Mouse (Mus musculus) C2C12 (cell line): ENCODE measurements around the gene Ogfod1.

ENCODE experiments used
- CTCF ChIP-seq: IDR thresholded peaks from one replicate; pipeline ENCODE4 v1.5.1; 2011; ENCODE audit not compliant: control insufficient read depth, insufficient read depth, insufficient read length
- MAX ChIP-seq: IDR thresholded peaks from one replicate; pipeline ENCODE4 v1.6.1; 2011; ENCODE audit warnings: mild to moderate bottlenecking, control low read depth
- MYOD1 ChIP-seq: IDR thresholded peaks from one replicate; pipeline ENCODE4 v1.6.1; 2011; ENCODE audit warnings: low read depth; ENCODE audit not compliant: control insufficient read depth, insufficient read length
- MYOG ChIP-seq: IDR thresholded peaks from one replicate; pipeline ENCODE4 v1.6.1; 2011; ENCODE audit not compliant: control insufficient read depth, insufficient read length; ENCODE audit errors: extremely low read depth
- USF1 ChIP-seq: IDR thresholded peaks from one replicate; pipeline ENCODE4 v1.6.1; 2011; ENCODE audit warnings: low read depth, mild to moderate bottlenecking, control low read depth, moderate library complexity

DNA sequence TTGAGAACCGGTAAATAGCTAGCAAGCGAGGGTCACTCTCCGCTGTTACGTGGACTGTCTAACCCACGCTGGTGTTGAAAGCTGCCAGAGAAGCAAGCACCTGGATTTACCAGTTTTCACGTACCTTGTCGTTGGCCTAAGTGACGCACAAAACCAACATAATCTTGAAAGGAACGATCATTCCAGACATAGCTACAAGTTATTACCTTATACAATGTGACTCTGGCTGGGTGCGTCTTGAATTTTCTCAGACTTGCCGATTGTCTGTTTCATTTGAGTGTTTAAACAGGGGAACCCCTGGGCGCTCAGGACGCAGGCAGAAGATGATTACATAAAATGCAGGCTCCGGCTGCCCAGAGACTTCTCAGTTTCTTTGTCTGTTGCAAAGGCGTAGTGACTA, 808 bp downstream of the Ogfod1 start:
- TF ChIP-seq MYOG (no peak), CTCF (no peak), USF1 (no peak), MAX (no peak), MYOD1 (no peak)
